Mouse (Mus musculus) layer of hippocampus, adult 9-10 months (tissue): ENCODE measurements at regions not wholly inside any gene's neighbourhood (a gene's known extent, or its start where the extent isn't known, plus 50 kb on each side); places are given as distances from the start of the nearest gene placed in this dataset.

ENCODE experiments used
- DNase-seq: peaks from one replicate; pipeline ENCODE4 v3.0.0; 2022; ENCODE audit warnings: low spot score

GRCm38 (mm10) chr15:20207199-20207598 is 241.9 kb upstream of the Cdh12 start:
- DNase-seq, result no peak

DNA sequence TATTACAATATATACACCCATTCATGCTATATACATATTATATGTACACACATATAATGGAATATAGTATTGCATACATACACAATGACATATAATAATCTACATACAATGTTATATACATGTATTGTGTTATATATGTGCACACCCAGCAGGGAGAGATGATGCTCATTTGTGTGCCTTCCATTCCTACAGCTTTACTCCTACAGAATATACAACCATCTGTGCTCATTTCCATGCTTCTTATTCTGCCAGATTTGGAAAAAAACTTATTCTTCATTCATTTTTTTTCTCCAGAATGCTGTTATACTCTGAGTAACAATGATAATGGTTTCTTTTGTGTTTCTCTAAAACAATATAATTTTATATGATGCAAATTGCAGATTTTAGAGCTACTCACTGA is 227.0 kb upstream of the Cdh12 start:
- DNase-seq, result no peak

DNA sequence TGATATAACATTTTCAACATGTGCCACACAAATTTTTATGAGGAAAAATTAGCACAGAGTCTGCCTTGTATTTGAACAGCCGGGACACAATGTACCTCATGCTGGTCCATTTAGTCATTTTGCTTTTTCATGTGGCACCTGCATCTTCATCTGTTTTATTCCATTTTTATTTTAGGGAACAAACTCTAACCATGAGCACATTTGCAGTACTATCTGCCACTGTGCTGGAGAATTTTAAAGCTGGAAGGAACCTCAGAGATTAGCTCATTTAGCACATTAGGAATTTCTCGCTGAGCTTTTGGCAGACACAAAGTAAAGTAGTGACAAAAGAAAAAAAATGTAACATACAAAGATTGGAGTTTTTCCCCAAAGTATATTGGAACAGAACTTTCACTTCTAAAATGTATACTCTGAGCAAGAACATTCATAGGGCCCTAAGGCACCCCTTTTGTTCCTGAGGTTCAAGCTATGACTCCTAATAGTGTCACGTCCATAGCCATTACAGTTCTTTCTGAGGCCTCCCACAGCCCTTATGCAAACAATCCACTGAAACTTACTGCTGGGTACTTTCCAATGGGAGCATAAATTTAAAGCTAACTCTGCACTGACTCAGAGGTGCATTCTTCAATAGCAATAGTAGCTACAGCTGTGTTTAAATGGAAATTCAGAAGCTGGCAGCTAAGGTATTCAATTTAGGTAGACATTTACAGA is 225.6 kb upstream of the Cdh12 start:
- DNase-seq, result peak; percentile 52

DNA sequence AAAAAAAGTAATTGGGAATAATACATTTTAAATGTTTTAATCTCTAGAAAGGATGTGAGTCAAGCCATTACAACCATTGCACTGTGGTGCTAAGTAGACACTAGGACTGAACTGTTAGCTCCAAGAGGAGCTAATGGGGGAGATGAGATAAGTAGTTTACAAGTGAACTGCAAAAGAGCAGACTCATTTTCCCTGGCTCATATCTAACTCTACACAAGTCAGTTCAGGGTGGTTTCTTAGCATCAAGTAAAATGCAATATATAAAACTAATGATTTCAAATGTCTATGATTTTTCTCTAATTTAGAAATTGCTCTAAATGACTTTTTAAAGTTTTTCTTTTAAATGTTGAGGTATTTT is 225.1 kb upstream of the Cdh12 start:
- DNase-seq, result no peak

DNA sequence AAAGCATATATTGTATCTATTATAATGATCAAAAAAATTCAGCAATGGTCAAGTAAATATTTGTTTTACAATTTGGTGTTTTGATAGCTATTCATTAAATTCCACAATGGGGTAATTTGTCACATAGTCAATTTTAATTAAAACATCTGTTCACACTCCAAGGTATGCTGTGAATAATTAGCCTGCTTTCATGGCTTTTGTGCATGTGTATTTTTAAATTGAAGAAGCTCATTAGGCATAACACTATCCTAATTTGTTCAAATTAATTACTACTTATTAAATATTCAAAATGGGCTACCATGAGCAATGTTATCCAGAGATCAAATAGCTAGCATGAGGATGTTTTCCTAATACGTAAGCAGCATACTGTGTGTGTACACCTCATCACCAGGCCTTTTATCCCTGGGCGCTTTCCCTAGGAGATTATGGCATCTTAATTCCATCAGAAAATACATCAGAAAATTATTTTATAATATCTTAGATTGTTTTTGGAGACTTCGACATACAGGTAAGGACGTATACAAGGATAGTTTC is 183.6 kb upstream of the Cdh12 start:
- no peak for DNase-seq

- DNase-seq, result no peak
Observed at GRCm38 (mm10) chr15:20313917-20314316, 135.1 kb upstream of the Cdh12 start.

DNA sequence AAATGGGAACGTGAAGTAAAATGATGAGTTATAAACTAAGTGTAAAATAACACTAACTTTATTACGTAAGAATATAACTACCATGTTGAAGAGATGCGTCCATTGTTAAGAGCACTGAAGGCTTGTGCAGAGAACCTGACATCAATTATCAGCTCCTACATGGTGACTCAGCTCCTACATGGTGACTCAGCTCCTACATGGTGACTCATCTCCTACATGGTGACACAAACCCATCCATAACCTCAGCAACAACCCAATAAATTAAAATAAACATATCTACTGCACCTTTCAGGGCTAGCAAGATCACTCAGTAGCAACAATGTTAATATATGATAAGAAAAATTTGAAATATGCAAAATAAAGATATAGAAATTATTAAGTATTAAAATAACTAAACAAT is 125.5 kb upstream of the Cdh12 start:
- no peak for DNase-seq
